Mouse (Mus musculus) testis, postnatal 10 days (tissue): ENCODE measurements around the gene Arhgap17.

ENCODE experiments used
- DNase-seq: peaks from one replicate; pipeline ENCODE4 v3.0.0; 2021; ENCODE audit warnings: low spot score

Gene Arhgap17

DNA sequence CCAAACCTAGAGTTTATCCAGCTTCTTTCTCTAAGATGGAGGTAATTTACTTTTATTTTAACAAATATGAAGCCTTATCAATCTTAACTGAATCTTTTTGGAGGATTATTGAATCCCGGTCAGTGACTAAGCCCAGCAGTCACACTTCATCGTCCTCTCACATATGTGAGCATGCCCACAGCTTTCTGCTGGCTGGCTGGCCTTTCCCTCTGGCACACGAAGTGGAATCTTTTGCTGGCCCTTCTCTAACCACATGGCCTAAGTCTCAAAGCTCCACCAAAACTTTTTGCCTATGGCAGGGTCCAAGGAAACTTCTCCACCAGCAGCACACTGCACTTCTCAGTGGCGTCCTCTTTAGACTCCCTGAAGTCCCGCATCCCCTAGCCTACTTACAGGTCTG, 27.8 kb downstream of the Arhgap17 start:
- no peak for DNase-seq

DNA sequence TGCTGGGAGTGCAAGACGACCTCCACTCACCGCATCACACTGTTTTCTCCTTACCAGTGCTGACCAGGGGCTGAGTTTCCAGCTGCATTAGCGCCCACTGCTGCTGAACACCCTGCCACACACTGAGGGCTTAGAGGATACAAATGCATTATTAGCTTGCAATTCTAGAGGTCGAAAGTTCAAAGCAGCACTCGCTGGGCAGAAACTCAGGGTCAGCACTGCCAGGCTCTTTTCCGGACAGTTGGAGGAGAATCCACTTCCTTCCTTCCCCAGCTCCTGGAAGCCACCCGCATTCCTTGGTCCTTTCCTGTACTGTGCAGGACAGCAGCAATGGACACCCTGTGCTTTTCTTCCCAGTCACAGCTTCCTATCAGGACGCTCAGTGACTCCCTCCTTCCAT, 31.4 kb downstream of the Arhgap17 start:
- no peak for DNase-seq

DNA sequence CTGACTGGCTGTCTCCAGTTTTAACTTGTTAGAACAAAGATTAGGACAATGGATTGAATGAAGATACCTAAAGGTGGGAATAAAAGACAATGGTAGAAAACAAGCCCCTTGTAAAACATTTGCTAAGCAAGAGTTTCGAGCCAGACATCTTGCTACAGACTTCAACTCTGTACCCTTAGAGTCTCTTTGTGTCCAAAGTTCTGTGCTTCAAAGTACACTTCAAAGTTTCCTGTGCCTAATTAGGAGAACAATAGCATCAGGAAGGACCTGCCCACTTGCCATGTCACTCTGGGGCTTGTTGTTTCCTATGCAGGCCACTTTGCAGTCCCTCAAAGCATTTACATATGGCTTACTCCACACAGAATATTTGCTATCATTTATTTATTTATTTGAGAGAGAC, 33.4 kb downstream of the Arhgap17 start:
- no peak for DNase-seq

DNA sequence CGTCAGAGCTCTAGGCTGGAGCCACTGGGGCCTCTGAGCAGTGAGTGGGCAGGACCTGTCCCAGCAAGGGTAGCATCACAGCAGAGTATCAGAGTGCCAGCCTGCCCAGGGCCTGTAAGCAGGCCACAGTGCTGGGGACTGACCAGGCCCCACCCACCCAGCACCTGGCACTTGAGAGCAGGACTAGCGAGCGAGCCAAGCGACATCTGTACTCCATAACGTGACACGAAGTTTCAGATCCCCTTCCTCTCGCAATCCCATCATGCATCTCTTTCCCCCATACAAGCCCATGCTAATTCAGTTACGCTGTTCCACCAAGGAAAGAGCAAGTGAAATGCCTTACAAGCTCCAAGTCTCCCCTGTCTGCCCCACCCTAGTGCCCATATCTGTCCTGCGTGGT, 39.2 kb downstream of the Arhgap17 start:
- no peak for DNase-seq

DNA sequence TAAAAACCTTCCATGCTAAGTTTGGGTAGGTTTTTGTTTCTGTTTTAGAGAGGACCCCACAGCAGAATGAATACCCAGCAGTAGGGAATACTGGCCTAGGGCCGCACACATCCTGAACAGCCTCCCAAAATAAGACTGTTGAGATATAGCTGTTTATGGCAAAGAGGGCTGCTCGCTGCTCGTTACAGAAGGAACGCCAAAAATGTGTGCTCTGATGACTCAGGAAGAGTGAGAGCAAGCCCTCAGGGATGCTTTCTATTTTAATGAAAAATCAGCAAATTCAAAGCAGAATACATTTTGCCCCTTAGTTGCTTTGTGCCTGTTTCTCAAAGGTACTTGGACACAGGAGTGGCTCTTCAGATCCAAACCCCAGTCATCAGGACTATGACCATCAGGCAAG, 41.8 kb downstream of the Arhgap17 start:
- no peak for DNase-seq

DNA sequence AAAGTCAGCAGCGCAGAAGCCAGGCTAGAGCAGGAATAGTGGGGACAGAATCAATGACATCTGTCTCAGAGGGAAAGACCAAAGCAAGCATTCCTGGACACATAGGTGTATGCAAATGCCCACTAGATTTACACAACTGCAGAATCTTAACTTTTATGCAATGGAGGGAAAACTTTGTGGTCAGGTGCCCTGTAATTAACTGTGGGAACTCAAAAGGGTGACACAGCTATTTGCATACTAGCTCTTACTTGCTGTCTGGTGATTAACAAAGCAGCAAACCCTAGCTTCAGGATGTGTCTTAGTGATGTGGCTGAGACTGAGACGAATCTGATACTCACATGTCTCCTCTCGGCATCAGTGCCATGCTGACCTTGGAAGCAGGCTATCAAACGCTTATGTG, 42.8 kb downstream of the Arhgap17 start:
- no peak for DNase-seq

DNA sequence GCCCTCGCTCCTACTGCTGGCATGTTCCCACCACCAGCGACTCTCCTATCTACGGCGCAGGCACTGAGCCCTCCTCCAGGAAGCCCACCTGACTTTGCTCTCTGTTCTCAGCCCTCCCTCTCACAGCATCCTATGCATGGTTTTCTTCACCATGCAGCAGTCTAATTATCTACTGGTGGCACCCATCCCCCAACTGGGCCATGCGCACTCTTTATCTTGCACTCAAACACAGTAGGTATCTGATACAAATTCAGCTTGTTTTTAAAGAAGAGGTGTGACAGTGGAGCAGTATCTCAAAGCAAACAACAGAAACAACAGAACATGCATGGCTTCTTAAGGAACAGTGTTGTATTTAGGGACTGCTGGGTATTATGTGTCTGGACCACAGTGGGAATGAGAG, 43.7 kb downstream of the Arhgap17 start:
- no peak for DNase-seq

DNA sequence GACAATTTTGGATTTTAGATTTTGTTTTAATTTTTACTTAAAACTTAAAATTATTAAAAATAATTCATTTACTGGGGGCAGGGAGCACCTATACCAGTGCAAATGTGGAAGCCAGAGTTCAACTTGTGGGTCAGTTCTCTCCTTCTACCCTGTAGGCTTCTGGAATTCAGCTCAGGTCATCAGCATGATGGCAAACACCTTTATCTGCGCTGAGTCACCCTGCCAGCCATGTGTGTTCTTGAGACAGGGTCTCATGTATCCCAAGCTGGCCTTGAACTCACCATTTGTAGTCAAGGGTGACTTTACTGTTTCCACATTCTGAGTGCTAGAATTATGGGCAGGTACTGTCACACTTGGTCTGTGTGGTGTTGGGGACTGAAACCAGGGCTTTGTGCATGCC, 45.6 kb downstream of the Arhgap17 start:
- no peak for DNase-seq

DNA sequence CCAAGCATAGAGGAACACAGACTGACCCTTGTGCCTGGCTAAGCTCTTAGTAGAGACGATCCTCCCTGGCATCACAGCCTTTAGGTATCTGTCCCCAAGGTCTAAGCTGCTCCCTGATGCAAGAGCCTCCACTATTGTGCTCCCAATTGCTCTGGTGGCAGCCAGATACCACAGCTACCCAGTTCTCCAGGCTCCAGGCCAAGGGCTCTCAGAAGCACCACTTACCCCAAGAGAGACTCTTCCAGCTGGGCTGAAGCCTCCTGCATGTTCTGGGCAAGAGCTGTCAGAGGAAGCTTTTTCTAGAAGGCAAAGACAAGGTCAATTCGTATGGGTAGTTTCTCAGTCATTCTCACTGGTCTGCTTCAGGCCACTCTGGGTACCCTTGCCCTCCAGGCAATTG, 46.3 kb downstream of the Arhgap17 start:
- DNase-seq = no peak

DNA sequence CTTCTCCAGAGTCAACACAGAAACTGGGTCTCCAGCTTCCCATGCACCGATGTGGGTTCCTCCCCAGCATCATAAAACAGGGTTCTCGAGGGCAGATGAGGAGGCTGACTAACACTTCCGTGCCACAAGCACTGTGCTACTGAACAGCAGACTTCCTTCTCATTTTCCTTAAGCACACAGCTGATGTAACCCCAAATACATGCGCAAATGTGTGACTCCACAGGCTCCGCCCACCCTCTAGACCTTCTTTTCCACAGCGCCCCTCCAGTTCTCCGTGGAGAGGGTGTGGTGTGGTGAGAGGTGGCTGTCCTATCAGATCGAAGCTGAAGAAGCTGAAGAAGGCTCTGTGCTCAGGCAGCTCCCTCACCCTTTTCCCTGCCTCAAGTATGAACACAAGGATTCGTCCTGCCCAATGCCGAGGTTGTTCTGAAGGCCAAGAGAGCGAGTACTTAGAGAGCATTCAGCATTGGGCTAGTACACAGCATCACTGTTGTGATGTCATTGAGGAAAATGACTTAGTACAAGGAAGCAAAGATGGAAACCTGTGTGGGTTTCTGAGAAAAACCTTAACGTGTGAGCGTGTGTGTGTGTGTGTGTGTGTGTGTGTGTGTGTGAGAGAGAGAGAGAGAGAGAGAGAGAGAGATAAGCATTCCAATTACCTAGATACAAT, 47.1 kb downstream of the Arhgap17 start:
- no peak for DNase-seq

DNA sequence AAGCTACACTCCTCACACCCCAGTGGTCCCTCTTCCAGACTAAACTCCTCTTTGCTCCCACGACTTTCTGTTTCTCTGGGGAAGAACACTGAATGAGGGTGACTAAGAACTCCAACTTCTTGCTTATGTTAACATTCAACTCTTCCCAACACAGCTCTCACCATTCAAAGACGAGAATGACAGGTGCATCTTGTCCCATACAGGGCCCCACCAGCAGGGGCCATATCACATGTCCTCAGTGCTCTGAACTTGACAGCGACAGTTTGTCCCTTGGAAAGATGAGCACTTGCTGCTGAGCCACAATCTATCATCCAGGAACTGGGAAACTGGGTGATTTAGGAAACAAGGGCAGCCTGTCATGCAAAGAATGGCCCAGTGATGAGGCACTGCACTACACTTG, 57.0 kb downstream of the Arhgap17 start:
- no peak for DNase-seq

DNA sequence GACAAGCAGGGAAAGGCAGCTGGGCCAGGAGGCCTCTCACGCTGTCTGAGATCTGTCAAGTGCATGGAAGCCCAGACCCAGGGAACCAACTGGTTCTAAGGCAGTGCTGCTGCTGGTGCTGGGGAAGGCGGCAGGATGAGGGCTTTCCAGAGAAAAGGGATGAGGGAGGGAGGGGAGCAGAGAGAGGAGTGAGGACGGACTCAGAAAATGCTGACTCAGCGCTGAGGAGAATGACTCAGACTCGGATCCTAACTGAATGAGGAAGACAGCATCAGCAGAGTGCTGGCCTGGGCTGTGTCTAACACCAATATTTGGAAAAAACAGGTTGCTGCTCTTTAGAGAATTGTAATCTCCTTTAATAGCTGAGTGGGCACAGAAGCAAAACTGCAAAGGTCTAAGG, 57.9 kb downstream of the Arhgap17 start:
- DNase-seq = no peak

DNA sequence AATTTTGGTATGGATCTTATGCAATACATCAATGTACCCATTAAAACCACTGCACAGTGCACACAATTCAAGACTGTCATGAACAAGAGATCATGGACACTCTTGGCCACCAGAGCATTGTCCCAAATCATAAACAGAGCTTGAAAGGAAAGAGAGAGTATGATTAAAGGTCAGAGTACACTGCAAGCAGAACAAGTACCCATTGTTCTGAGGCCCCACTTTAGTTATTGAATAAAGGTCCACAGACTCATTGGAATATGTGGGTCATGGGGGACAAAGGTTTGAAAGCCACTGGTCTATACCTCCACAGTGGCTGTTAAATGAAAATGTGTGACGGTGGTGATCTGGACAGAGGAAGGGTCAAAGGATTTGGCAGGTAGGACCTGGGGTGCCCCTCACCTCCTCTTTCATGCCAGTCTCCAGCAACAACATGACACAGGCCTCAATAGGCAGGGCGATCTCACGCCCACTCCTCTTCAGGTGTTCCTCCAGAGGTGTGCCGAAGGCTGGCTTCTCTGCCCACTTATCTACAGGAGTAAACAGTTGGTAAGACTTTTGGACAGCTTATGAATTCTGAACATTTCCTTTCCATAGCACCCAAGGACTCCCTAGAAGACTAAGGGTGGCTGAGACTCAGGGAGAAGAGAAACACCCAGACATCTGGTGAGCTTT, 61.7 kb downstream of the Arhgap17 start:
- no peak for DNase-seq

DNA sequence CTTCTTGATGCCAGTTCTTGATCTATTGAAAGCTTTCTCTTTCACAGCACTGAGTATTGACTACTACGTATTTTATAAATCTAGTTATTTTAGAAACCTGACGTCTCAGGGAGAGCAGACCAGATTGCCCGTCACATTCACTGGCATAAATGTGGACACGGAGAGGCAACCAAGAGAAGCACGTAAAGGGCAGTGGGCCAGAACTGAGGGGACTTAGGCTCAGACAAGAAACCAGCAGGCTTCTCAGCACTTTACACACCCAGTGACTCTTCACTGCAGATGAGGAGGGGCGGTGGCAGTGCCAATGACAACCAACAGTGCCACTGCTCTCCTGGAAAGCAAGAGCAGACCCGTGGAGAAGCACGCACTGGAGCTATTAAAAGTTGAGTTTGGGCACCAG, 62.5 kb downstream of the Arhgap17 start:
- DNase-seq = no peak

DNA sequence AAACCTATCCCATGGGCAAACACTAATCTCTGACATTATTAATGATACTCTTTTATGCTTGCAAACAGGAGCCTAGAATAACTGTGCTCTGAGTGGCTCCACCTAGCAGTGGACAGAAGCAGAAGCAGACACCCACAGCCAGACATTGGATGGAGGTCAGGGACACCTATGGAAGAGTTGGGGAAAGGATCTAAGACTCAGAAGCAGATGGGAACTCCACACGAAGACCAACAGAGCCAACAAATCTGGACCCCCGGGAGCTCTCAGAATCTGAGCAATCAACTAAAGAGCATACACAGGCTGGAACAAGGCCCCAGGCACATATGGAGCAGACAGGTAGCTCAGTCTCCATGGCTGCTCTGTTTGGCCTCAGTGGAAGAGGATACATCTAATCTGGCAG, 64.3 kb downstream of the Arhgap17 start:
- DNase-seq = no peak

DNA sequence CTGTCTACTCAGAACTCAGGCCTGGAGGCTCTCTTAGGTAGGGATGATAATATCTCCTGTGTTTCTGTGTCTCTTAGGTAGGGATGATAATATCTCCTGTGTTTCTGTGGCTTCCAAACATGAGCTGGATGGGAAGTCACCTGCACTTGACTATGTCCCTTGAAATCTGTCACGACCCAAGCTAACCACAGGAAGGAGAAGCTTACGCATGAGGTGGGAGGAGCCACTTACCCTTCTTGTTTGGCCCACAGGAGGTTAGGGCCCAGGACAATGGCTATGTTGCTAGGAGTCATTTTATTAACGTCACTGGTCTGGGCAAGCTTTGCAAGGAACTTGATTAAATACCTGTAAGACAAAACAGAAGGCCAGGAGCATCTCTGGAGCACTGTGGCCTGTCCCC, 69.5 kb downstream of the Arhgap17 start:
- DNase-seq = no peak

DNA sequence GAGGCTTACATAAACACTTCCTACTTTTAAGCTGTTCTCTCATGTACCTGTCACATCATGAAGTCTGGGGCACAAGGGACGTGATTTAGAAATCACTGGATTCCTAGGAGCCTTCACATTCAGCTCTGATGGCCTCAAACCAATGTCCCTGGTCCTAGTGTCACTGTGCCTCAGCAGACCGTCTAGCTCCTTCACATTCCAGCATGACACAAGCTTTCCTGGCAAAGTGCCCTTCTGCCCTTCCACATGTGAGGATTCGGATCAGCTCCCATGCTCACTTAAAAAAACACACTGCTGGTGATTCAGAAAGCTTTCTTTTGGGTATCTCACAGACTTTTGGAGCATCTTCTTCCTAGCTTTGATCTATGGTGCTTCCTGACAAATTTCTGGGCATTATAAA, 71.5 kb downstream of the Arhgap17 start:
- DNase-seq = no peak

DNA sequence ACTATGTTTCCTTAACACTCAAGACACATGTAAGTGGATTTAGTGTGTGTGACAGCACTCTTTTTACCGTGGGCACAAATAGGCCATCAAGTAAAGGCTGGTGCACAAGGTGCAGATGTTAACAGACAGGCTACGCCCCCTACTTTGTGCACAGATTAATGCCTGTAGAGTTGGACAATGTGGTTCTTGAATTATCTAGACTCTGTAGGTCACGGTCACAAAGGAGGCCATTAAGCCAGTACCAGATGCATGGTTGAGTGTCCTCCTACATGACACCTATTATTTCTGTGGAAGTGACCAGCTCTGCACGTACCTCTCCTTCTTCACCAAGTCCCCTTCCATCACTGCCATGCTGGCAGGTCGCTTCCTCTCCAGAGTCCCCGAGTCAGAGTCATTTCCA, 73.6 kb downstream of the Arhgap17 start:
- DNase-seq = no peak

DNA sequence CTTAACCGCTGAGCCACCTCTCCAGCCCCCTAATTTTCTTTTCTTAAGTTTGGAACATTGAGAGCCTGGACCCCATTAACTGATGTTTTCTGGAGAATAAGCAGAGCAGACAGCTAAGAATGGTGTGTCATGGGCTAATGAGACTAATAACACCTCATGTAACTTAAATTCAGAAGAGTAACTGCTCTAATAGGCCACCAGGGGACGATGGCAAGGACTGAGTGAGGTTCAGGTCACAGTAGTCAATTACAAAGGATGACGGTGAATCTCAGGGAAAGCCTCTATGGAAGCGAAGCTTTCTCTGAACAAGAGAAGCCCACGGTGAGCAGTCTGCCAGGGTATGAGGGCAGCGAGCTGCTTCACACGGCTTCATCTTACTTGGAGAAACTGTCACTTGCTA, 74.3 kb downstream of the Arhgap17 start:
- DNase-seq = no peak

DNA sequence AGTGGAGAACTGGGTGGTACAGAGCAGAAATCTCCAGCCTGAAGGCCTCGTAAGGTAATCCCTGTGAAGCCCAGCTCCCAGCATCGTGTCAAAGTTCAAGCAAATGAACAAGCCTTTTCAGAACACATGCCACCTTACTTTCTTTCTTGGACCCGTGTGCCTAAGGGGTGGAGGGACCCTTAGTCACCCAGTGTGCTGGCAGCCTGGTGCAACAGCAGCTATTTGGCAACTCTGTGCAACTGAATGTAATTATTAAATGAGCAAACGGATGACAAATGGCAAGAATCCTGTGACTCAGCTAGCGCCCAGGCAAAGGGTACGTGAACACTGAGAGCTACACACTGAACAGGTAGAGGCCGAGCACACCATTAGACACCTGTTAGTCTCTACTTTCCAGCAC, 75.8 kb downstream of the Arhgap17 start:
- DNase-seq = no peak

DNA sequence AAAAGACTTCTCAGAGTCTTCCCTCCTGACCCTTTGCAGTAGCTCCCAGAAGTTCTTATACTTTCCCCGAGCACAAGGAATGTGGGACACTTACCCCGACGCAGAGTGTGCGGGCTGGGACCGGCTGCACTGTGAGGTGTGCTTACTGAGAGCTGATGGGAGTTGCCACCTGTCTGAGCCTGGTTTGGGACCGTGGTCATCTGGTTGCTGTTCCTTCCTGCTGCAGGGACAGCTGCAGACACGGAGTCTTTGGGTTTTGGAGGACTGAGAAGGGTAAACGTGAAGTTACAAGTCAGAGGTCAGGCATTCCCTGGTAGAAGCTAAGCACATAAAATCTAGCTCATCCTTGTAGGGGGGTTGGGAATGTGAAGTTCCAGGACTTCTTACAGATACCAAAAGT, 77.8 kb downstream of the Arhgap17 start:
- no peak for DNase-seq

DNA sequence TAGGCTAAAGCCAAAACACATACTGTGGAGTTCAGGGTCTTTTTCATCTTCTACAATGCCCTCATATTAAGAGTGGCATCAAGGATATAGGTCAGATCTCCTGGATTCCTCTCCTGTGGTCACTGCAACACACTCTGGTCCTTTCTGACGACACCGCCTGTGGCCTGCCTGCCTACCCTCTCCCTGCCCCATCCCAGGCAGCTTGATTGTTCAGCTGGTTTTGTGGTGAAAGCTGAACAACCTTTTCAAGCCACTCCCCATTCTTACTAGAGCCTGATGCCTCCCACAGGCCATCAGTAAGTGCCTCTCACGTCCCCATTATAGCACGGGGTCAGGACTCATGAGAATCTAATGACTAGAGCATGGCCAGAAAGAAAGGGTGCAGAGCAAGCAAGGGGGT, 80.5 kb downstream of the Arhgap17 start:
- DNase-seq = no peak

DNA sequence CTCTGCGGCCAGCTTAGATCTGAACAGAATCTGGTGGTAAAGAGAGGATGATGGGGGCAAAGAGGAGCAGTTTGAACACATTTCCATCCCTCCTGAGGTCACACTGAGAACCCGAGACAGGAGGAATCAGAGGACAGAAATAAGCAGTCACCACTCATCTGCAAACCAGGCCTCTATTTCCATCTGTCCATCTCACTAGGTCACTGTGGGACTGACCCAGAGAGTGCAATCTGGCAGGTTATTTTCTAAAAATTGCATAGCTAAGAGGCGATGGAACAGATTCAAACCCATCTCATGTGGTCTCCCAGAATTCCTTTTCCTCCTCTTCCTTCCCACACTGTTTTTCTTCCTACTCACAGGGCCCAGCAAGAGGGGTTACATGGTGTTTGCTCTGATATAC, 81.8 kb downstream of the Arhgap17 start:
- DNase-seq = no peak

DNA sequence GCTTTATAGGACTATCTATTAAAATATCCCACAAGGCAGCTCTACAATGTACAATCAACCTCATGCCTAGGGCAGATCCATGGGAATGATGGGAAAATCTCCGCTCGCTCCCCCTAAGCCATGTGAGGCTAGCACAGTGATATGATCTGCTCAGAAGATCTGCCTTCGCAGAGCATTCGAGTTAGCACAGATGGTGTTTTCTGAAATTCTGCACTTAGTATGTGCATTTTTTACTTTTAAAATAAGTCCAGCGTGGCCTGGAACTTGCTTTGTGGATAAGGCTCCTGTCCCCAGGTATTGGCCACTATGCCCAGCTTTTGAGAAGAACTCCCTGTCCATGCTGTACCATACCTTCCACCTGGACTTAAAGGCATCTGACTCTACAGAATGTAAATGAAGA, 83.8 kb downstream of the Arhgap17 start:
- no peak for DNase-seq
